Mouse (Mus musculus) thymus, adult 2 months (tissue): ENCODE measurements around the gene Chsy1.

Experiments
- CTCF ChIP-seq: fragments of 200-500 bp; IDR thresholded peaks from 2 replicates; pipeline ENCODE4 v1.5.1; 2012; ENCODE audit warnings: mild to moderate bottlenecking, control low read depth, low read length, moderate library complexity, borderline replicate concordance; ENCODE audit not compliant: control insufficient read depth, poor library complexity, insufficient read depth; ENCODE audit errors: extremely low read depth
- POLR2A ChIP-seq: fragments of 200-500 bp; IDR thresholded peaks from 2 replicates; pipeline ENCODE4 v1.6.1; 2012; ENCODE audit warnings: mild to moderate bottlenecking, low read length, control low read depth, moderate library complexity; ENCODE audit not compliant: control insufficient read depth, poor library complexity, insufficient read depth; ENCODE audit errors: extremely low read depth

DNA sequence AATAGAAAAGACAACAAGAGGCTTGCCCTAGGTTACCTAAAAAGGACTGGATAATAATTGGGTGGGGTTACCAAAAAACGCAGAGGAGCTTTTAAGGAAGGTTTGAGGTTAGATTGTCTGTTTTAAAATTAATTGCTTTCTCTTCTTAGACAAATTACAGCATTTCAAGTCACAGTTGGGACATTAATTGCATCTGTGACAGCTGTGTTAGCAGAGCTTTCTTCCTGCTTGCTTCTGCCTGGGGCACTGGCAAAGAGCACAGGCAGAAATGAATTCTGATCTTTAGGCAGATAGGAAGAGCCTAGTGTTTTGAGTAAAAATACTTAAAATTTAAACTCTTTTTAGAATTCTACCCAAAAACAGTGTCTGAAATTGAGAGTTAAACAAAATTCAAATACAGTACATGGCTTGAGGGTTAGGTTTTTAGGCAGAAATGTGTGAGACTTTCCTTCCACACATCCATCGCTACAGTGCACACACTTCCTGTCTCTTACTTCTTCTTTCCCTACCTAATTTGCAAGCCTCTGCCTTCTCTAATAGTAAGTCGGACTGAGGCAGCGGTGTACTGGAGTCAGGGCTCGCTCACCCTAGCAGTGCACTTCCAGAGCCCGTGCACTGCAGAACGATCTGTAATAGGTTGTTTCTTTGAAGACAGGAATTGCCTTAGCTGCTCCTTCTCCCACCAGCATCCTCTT is 11.5 kb downstream of the Chsy1 start:
- no peak for TF ChIP-seq POLR2A
- TF ChIP-seq CTCF: no peak
